Mouse (Mus musculus): ENCODE data around the gene Kcnn3.

Gene Kcnn3

DNA sequence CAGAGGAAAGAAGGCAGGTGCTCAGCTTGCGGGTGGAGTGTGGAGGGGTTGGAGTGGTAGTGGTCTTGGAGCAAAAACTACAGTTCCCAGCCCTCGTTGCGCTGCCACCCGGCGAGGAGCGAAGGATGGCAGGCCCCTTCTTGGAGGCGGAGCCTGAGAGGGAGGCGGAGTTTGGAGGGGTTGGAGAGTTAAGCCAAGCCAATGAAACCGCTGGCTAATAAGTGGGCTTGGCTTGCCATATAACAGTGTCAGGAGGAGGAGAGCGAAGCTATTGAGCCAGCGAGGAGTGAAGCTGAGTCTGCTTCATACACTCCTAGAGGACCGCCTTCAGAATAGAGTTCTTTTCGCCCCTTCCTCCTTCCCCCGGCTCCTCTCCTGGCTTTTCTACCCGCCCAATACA, at the start of gene Kcnn3:
Gene Kcnn3 (plus strand): TSS at position 271 of the 400 bp plus-strand sequence.
- DNase-seq = peak; percentile 50

DNA sequence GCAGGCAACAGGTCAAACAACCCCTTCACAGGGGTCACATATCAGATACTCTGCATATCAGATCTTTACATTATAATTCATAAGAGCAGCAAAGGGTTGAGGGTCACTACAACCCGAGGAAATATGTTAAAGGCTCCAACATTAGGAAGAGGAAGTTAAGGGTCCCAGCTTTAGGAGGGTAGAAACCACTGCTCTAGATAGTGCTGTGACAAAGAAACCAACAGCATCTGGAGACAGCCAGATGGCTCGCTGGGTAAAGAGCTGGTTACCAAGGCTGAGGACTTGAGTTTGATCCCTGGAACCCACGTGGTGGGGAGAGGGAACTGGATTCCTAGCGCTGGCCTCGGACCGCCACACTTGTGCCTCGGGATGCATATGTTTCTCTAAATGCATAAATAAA, 47.7 kb upstream of the Kcnn3 start:
- DNase-seq = no peak

DNA sequence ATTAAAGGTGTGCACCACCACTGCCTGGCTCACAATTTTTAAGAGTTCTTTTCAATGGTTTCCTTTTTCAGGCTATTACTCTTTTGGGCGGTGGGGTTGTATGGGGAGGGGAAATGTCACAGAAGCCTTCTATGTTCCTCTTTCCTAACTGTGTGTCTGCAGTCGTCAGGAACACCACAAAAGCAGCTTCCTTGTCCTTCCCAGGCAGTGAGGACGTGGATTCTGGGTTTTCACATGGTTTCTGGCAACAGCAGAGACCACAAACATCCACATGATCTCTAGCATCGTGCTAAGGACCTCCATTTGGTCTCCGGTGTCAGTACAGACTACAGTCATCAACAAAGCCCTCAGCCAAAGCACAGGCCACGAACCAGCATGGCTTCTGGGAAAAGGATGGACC, 46.1 kb upstream of the Kcnn3 start:
- DNase-seq = no peak

DNA sequence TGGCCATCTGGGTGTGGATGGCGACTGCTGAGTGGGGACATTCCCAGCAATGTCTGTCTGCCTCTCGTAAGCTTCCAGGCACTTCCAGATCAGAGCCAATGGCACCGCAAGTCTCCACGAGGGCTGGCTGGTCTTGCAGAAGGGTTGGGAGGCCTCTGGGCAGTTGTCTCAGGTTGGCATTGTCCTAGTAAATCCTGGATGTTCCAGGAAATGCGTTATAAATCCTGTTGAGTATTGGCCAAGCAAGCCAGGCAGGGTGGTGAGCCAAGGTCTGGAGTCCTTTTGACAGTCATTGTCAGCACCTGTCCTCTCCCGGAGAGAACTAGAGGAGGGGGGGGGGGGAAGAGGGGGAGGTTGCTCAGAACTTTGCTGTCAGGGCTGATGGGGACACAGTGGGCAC, 40.9 kb upstream of the Kcnn3 start:
- no peak for DNase-seq

DNA sequence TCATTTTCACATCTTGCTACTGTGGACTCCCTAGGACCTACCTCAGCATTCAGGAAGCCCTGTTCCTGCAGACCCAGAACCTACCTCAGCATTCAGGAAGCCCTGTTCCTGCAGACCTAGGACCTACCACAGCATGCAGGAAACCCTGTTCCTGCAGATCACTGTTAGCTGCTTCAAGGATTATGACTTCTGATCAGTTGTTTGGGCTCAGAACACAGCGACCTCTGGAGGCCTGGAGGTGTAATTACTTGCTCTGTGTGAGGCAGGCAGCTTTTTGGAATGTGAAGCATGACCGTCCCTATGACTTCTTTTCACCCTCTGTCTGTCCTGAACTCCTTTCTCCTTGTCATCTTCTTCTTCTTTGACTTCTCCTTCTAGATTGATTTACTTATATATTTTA, 38.5 kb upstream of the Kcnn3 start:
- DNase-seq = no peak

DNA sequence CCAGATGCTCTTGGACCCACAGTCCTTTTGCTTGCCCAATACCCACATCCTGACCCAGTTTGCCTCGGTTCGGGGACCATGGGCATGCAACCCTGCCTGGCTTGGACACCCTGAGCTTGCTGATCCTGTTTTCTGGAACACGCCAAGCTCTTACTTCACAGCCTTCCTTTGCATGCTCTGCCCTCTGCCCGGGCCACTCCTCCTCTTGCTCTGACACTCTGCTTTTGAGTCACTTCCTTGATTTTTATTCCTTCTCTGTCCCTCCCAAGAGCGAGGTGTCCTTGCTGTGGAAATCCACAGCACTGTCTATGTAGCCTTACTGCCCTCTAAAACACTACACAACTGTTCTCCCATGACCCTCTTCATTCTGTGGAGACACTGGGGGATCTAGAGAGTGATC, 37.7 kb upstream of the Kcnn3 start:
- DNase-seq = no peak

DNA sequence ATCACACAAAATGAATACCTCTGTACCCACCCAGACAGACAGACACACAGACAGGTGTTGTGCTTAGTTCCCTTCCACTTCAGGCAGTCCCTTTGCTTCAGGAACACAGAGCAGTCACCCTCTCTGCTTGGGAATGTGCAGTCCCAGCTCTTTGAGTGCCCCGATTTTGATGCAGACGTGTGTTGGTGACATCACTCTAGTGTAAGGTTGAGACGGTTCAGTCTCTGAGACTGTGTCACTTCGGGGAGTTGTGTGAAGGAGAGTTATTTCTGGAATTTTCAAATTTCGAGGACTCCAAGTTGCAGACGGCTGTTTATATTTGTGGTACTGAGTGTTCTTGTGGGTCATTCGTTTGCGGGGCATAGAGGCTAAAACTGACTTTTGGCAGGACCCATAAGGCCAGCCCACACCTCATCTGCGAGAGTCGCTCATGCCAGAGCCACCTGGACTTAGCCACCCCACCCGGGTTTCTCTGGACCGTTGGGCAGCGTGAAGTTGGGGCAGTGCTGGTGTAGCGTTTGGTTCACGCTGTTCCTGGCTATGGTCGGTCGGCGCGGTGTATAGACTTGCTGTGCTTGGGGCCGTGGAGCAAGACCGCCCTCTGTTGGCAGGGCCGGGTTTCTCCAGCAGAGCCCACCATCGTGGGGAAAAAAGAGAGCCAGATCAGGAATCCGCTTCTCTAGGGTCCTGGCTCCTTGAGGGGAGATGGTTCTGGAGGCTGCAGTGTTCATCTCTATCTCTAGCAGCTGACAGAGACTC, 35.0 kb upstream of the Kcnn3 start:
- DNase-seq = peak; percentile 13

DNA sequence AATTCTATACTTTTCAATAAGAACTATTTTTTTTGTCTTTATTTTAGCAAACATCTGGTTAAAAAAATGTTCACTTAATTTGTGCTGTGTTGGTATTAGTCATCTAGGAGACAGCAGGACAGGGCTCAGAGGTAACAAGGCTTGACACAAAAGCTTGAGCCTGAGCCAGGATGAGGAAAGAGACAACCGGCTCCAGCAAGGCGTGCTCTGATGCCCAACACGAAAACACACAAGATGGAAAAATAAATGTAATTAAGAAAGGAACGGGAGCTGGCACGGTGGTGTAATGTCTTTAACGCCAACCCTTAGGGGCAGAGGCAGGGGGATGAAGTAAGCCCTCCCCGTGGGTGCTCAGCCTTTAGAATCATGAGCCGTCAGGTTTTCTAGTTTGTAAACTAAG, 33.9 kb upstream of the Kcnn3 start:
- no peak for DNase-seq

DNA sequence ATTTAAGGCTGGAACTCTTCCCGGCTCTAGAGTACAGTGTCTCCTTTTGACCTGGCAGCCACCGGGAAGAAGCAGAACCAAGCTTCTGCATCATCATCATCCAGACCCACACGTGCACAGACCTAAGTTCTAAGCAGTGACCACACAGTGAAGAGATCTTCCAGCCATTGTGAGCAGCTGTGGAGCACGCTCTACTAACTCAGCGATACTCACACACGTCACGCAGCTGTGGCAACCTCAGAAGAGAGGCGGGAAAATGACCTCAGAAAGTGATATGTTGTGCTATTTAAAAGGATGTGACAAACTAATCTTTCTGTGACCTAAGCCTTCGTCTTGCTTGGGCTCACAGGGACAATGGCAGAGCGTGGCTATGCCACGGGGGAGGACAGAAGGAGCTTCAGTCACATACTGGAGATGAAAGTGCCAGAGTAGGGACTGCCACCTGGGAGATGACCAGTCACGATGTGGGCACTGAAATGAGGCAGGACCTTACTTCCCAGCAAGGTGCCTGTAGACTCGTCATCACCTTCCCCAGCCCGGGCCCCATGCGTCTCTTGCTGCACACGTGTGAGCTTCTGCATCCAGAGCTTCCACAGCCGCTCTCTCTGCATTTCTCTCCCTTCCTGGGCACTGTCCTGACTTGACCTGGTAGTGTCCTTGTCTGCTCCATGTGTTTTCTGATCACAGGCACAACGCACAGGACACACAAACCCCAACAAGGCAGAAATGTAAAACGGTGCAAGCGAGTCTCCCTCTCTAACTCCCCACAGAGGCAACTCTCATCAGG, 32.9 kb upstream of the Kcnn3 start:
- no peak for DNase-seq

DNA sequence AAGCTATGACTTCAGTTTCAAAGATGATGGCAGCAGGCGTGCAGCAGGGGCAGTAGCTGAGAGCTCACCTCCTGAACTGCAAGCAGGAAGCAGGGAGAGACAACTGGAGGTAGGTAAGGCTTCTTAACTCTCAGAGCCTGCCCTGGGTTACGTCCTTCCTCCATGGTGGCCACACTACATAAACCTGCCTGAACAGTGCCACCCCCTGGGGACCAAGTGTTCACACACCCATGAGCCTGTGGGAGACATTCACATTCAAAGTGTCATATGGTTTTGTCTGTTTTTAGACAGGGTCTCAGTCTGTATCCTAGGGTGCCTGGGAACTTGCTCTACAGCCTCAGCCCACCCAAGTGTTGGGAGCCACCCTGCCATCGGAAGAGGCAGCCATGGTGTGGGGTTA, 29.2 kb upstream of the Kcnn3 start:
- no peak for DNase-seq

DNA sequence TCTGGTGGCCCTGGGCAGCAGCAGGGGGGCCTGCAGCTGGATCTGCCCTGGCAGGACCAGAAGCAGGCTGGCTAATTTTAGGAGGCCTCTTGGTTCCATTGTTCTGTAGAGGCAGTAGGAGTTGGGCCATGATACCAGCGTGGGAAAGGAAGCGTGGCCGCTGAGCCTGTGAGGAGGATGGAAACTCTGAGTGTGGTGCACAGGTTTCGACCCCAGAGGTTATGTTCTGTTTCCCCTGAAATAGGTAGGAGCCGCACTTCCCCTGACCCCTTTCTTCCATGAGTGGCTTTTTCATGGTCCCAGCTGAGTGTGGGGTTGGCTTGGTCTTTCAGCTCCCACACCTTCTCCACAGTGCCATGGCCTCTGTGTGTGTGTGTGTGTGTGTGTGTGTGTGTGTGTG, 28.4 kb upstream of the Kcnn3 start:
- DNase-seq = no peak

DNA sequence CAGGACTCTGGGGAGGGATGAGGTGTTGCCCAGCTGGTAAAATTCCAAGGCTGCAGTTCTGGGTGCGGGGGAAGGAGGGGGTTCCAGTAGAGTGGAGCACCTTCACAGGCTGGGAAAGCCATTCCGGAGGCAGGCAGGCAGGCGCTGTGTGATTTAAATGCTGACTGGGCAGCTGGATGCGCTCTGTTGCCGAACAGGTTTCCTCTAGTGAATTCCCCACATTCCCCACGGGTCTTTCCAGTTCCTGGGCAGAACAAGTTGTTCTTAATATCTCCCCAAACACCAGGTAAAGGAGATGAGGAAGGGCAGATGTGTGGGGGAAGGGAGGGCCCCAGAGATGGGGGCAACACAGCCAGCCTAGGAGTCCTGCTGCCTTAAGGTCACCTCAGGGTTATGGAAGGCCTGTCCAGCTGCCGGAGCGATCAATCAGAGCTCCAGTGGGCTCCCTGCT, 27.2 kb upstream of the Kcnn3 start:
- DNase-seq = no peak

DNA sequence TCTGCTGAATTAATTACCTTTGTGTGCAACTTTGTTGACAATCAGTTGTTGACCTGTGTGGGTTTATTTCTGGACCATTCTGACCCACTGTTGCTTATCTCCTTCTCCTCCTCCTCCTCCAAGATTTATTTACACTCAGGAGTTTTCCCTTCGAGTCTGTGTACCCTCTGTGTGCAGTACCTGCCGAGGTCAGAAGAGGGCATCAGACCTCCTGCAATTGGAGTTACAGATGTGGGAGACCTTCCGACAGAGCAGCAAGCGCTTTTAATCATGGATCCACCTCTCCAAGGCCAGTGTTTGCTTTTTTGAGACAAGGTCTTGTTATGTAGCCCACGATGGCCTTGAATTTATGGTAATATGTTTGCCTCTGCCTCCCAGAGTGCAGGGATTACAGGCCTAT, 25.3 kb upstream of the Kcnn3 start:
- no peak for DNase-seq

DNA sequence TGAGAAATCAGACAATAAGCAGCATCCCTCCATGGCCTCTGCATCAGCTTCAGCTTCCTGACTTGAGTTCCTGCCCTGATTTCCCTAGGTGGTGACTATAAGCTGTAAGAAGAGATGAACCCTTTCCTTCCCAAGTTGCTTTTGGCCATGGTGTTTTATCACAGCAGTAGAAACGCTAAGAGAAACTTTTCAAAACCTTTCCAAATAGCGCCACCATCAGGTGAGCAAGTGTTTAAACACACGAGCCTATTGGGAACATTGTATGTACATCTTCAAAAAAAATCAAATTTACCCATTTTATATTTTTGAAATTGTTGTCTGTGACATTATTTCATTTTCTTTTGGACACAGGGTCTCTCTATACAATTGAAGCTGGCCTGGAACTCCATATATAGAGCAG, 23.6 kb upstream of the Kcnn3 start:
- no peak for DNase-seq

DNA sequence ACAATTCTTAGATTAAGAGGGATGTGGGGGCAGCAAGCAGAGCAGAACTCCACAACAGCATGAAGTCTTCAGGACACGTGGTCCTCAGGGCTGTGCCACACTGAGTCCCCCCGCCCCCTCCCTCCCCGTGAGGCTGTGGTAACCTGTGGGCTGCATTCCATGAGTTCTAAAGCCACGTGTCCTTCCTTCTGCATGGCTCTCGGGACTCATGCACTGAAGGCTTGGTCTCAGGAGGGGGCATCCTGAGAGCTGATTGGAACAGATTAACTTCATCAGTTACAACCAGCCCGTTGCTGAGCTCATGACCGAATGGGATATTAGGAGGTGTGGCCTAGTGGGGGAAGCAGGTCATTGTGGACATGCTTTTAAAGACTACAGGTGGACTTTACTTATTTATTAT, 20.3 kb upstream of the Kcnn3 start:
- no peak for DNase-seq

DNA sequence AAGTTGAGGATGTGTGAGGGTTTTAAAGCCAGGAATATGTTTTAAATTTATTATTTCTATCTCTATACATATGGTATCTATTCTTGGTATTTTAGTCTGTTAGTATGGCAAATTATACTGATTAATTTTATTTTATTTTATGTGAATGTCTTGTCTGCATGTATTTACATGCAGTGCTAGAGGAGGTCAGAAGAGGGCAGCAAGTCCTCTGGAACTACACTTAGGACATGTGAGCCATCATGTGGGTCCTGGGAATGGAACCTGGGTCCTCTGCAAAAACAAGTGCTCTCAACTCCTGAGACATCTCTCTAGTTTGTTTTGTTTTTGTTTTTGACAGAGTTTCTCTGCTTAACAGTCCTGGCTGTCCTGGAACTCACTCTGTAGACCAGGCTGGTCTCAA, 18.5 kb upstream of the Kcnn3 start:
- DNase-seq = no peak

DNA sequence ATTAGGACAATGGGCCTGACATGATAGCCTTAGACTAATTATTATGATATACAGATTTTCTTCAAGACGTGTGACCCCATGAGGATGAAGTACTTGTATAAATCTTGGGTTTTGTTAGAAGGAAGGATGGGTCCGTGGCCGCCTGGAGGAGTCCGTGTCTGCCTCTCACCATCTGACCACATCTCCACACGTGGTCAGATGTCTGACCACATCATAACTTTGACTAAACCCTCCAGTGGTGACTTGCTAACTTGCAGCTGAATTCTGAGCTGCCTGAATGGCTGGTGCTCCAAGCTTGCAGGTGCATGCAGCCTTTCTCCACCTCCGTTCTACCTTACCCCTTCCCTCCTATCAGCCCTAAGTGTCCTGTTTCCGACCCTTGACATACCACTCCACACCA, 17.4 kb upstream of the Kcnn3 start:
- no peak for DNase-seq

DNA sequence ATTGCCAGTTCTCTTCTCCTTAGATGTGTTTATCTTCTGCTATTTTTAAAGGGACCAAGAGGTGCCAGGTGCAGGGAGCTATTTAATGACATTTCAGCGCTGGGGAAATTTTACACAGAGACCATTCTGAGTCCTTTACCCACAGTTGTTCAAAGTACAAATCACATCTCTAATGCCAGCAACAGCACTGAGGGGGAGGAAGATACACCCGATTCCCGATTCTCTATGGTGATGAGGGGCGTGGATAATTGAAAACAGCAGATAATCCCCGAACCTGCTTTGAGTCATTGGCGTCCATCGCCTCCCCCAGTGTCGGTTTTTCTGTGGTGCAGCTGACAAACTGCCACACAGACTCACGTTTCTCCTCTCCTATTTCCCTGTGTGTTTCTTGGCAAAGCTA, 11.9 kb upstream of the Kcnn3 start:
- DNase-seq = no peak

DNA sequence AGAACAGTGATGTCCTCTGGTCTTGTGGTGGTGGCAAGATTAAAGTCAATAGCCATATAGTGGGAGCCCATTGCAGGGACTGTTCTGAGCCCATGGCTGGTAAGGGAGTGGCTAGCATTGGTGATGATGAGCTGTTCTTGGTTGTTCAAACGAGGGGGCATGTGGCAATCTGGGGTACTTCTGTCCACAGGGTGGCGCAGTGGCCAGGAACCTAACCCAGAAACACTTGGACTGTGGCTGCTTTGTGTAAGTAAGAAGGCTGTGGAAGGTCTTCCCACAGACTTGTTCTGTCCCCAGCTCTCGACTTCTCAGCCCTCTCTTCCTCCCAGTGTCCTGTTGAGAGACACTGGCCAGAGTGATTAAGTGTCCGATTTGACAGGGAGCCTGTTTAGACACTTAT, 9.0 kb upstream of the Kcnn3 start:
- DNase-seq = peak; percentile 28

DNA sequence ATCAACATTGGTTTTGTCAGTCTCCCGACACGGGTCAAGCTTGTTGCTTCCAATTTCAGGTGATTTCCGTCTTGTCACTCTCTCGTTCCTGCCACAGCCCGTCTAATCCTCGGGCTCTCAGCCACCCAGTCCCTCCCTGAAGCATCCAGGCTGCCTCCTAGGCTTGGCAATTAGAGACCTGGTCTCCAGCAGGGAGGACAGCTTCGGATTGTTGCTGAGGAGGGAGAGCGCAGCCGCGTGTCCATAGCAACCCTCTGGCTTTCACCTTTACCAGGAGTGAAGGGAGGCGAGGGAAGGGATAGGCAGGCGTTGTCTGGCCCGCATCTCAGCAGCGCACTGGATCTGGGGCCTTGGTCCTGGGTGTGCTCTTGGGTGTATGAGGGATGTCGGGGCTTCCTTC, 8.6 kb upstream of the Kcnn3 start:
- no peak for DNase-seq

DNA sequence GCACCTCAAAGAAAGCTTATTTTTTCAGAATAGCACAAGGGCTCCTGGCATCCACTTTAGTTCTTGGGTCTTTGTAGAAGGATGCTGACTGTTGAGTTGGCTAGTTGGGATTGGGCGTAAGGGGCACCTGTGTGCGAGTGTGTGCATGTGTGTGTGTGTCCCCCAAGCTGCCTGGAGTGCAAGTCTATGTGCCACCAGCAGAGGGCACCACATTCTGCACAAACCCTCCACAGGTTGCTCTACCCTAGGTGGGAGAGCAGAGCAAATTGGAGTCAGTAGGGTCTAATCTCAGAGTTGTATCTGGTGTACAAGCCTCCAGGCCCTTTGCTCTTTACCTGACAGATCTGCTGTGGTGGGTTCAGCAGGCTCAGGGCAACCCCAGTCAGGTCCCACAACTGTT, 7.7 kb upstream of the Kcnn3 start:
- no peak for DNase-seq

DNA sequence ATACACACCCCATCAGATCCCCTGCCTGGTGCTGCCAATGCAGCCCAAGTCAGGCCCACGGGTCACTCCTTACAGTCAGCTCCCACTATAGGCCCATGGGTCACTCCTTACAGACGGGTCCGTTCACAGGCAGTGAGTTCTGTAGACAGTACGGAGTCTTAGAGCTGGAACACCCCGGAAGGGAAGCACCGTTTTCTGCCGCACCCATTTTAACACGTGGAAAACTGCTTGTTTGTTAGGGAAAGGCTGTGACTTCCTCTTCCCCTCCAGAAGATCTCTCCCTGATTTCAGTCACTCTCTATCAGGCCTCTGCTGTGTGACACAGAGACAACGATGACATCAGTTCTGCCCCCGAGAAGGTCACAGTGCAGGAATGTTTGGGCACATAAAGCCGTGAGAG, 4.5 kb upstream of the Kcnn3 start:
- no peak for DNase-seq

DNA sequence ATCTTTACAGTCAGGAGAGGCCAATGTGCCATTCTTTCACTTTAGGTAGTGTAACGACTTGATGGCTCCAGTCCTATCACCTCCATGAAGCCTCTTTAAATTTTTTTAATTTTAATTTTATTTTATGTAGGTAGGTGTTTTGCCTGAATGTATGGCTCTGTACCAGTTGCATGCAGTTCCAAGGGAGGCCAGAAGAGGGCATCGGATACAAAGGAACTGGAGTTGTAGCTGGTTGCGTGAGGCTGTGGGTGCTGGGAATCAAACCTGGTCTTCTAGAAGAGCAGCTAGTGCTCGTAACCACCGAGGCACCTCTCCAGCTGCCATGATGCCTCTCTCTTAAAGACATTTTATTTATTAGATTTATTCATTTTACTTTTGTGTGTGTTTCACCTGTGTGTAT, 3.6 kb upstream of the Kcnn3 start:
- DNase-seq = no peak

DNA sequence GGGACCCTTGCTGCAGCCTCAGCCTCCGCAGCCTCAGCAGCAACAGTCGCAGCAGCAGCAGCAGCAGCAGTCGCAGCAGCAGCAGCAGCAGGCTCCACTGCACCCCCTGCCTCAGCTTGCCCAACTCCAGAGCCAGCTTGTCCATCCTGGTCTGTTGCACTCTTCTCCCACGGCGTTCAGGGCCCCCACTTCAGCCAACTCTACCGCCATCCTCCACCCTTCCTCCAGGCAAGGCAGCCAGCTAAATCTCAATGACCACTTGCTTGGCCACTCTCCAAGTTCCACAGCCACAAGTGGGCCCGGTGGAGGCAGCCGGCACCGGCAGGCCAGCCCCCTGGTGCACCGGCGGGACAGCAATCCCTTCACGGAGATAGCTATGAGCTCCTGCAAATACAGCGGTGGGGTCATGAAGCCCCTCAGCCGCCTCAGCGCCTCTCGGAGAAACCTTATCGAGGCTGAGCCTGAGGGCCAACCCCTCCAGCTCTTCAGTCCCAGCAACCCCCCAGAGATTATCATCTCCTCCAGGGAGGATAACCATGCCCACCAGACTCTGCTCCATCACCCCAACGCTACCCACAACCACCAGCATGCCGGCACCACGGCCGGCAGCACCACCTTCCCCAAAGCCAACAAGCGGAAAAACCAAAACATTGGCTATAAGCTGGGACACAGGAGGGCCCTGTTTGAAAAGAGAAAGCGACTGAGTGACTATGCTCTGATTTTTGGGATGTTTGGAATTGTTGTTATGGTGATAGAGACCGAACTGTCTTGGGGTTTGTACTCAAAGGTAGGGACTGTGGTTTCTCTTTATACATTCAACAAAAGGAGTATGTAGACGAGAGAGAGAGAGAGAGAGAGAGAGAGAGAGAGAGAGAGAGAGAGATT, 896 bp downstream of the Kcnn3 start:
- no peak for DNase-seq
